Mouse (Mus musculus) skeletal muscle tissue, adult 2 months (tissue): Measurements from ENCODE around the gene Zfp941.
A peak's percentile ranks its signal among the peaks of the same experiment; 100 is the strongest.

Source experiments
- DNase-seq: peaks from one replicate; pipeline ENCODE4 v3.0.0-alpha.2; 2012; ENCODE audit warnings: low read depth, low spot score

Zfp941 gene

DNA sequence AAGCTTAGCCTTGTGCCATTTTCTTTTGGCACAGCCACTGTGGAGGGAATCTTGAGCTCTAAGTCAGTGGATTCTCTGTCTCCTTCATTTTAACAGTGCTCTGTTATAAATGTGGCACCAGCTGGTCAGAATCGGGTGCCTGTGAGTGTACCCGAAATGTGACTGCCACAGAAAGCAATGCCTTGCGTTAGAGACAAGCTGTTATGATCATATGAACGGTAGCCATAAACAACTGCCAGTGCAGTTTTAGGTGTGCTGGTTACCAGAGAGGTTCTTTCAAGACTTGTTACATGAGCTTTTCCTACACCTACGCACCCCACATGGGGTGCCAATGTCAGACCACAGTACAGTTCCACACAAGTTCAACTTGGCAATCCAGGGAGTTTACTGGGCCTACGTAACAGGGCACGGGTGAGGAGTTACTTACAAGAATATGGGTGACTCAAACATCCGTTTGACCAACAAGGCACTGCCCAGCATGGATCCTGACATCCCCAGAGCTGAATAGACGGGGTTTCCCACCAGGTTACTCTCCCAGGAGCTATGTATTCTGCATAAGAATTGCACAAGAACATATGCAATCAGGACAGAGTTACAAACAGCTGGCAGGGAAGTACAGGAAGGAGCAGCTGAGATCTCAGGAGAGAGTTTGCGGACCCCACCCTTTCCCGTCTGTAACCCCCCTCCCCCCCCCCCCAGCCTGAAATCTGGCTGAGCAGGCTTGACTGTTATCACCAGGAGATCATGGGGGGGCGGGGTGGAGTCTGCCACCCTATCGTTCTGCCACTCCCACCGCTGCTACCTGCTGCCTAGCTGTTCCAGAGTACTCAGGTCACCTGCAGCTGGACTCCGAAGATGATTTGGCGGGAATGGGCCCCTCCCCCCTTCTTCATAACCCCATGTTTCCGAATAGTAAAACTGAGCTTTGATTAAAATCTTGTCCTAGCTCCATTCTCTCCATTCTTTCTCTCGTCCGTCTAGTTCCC is 19.1 kb upstream of the Zfp941 start:
- no peak for DNase-seq

DNA sequence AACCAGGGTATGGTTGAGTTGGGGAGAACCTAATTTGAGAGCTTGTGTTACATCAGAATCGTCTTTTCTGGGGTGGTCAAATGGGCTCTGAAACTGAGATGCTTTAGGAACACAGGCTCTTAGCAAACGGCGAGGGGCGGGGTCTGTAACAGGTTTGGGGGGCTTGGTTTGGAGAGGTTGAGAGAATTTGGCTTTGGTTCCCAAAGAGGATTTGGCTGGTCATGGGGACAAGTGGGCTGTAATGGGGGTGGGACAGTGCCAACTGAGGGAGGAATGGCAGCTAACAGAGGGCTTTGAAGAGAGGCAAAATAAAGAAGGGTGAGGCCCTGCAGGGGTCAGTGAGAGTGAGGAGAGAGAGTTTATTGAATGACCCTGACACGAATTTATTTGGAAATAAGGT is 17.6 kb upstream of the Zfp941 start:
- no peak for DNase-seq

DNA sequence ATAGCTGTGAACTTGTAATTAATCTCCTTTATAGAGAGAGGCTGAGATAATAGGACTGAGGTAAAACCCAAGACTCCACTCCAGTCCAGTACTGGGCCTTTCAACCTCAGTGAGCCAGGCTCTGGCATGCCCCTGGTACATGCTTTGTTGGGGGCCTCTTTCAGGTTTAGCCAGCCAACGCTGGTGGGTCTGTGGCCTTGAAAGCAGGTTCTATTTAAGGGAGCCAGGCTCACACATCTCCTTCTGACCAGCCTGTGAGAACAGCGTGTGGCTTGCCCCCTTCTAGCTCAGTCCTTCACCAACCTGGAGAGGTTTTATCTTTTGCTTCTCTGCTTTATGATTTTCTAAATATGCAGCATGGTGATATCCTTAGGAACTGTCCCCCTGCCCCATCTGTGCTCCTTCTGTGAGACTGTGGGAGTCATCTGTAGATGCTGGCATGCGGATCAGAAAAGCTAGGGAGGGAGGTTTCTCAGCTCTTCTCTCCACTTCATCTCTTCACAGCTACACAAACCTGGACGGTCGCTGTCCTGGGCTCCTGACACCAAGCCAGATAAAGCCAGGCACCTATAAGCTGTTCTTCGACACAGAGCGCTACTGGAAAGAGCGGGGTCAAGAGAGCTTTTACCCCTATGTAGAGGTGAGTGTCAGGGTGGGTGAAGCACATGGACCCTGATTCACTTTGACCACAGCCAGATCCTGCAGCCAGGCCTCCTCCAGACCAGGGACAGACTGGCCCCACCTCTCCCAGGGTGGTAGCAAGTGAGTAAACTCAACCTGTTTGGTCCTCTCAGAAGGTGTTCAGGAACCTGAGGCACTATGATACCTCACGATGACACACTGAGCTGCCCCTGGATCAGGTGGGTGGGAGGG is 14.5 kb upstream of the Zfp941 start:
- no peak for DNase-seq

DNA sequence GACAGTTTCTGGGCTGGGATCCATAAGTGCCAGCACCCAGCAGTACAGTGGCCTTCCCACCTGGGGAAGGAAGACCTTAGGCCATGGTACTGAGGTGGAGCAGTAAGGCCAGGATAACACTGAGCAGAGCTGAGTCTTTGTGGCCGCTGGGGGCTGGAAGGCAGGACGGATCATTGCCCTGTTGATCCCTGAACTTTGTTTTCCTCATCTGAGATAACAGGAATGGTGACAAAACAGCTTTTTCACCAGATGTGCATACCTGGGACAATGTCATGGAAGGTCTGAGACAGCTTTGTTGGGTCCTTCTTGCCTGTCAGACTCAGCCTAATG is 13.7 kb upstream of the Zfp941 start:
- DNase-seq: no peak

DNA sequence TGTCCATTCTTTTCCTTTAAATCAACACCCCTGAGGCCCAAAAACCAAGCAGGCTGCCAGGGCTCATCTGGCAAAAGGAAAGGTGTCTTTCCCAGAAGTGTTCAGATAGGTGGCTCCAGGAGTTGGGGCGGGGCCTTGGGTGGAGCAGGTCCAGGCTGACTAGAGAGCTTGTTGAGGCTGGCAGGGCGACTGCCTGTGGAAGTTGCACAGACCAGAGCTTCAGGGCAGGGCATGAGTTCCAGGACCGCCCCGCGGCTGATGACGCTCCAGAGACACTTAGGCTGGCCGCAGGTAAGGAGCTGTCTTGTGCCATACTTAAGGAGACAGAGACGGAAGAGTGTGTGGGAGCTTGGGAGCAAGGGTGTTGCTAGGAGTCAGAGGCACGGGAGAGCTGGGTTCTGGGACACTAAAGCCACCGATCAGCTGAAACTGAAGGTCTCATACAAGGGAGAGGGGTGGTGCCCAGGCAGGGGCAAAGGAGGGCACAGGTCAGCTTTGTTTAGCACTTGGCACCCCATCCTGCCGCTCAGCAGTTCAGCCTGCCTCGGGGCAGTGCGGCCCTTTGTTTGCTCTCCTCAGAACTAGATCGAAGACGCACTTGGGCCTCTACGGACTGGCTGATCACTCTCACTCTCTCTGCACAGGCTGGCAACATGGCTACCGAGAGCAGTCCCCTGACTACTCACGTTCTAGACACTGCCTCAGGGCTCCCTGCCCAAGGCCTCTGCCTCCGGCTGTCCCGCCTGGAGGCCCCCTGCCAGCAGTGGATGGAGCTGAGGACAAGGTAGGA is 13.2 kb upstream of the Zfp941 start, which contains the start of gene Urah:
Gene Urah (plus strand): TSS at position 51 of the 790 bp plus-strand sequence.
- DNase-seq: no peak

DNA sequence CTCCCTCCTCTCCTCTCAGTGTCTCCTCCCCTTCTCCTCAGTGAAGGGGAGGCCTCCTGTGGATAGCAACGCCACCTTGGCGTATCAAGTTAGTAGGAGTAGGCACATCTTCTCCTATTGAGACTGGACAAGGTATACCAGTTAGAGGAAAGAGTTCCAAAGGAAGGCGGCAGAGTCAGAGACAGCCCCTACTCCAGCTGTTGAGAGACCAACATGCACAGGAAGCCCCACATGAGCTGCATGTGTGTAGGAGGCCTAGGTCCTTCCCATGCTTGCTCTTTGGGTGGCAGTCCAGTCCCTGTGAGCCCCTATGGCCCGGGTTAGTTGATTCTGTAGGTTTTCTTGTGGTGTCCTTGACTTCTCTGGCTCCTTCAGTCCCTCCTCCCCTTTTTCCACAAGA is 11.4 kb upstream of the Zfp941 start:
- no peak for DNase-seq

DNA sequence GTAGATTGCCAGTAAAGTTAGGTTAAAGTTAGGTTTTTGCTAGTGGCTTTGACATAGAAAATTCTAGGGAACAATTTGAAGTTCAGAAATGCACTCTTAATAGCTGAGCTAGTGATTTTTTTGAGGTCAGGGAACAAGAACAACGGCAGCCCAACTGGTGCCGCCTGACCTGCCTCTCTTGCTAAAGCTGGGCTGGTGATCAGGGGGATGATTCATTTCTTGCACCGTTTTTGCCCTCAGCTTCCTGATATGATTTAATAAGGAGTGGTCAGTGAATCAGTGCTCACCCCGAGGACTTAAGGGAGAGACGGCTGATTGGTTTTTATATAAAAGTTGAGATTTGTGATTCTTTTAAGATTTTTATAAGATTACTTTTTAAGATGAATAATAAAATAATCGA is 9.5 kb upstream of the Zfp941 start:
- DNase-seq: no peak

DNA sequence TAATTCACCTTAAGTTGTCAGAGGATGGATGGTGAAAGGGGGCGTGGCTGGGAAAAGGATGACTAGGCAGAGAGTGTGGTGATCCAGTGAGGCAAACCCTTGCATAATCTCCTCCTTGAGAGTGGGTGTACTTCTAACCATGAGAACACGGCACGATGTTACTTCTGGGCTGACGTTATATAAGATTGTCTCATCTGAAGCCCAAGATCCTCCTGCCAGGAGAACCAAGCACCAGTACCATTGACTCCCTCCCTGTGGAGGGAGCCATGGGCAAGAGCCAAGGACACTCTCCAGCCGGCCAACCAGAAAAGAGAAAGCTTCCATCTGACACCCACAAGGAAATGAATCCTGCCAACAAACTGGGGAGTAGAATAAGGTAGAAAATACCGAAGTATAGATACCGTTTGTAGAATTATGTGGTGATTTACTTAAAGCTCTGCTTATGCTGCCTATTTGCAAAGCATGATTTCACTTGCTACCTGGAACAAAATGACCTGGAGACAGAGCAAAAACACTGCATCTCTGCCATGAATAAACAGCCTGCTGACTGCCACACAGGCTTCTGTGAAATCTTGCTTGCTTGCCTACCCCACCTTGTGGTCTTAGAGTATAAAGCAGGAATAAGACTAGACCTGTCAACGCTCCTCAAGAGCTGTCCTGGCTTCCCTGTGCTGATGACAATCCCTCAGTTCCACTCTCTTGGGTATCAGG is 6.3 kb upstream of the Zfp941 start:
- peak; percentile 31 for DNase-seq

DNA sequence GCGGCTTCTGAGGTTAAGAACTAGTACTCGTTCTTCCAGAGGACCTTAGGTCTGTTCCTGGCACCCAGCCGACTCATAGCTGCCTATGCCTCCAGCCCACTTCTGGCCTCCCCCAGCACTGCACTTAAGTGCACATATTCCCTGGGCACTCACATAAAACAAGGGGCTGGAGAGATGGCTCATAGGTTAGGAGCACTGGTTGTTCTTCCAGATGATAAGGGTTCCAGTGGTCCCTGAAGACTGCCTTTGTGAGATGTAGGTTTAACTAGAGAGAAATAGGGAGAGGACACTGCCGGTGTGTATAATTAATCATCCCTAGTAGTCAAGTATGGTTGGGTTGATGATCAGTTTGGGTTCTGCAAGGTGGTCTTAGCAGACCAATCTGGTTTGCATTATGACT is 753 bp upstream of the Zfp941 start:
- no peak for DNase-seq

DNA sequence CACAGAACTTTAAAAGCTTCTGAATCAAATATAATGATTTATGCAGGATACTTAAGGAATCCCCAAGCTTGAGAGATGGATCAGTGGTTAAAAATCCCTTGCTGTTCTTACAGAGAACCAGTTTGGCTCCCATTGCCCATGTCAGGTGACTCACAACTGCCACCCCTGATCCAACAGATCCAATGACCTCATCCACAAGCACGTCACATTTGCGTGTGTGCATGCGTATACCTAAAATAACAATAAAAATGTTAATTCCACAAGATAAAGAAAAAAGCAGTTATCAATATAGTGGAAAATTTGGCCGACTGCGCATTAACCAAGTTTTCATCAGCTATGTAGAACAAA is 699 bp downstream of the Zfp941 start:
- DNase-seq: no peak

DNA sequence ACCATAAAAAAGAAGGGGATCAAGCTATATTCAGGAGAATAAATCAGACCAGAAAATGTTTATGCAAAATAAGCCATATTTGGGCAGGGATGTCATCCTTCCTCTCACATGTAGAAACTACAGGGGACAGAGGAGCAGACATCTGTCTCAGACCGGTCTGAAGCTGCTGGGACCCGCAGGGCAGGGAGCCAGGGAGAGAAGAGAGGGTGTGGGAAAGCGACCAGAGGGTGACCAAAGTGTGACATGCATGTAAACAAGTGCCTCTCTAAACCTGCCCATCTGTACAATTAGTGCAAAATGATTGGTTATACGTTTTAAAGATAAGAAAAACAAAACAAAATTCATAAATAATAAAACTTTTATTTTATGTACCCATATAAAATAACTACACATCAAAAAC is 1.8 kb downstream of the Zfp941 start:
- no peak for DNase-seq

DNA sequence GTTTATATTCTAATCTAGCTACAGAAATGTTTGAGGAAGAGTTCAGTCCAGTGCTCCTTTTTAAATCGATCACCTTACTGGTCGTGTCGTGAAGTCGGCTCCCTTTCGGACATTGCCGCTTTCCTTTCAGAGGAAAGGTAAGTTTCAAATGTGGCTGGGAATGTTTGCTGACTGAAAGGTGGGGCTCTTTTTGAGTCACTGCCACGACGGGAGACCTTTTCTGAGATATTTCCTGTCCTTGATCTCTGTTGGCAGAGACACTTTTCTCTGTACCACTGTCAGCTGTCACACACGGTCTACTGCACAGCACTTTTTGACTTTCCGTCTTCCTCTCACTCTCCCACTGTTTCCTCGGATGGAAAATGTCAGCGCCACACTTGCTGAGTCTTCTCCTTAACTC is 9.1 kb downstream of the Zfp941 start:
- DNase-seq: no peak

DNA sequence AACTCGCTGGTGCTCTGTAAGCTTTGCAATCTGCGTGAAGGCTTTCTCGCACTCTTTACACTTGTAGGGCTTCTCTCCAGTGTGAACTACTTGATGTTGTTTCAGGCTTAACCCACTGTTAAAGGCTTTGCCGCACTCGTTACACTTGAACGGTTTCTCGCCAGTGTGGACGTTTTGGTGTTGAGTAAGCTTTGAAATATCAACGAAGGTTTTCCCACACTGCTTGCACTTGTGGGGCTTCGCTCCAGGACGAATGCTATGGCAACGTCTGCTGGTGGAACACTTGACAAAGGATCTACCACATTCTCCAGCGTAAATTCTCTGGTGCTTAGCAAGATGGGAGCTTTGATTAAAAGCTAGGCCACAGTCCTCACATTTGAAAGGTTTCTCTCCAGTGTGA is 10.3 kb downstream of the Zfp941 start:
- no peak for DNase-seq

DNA sequence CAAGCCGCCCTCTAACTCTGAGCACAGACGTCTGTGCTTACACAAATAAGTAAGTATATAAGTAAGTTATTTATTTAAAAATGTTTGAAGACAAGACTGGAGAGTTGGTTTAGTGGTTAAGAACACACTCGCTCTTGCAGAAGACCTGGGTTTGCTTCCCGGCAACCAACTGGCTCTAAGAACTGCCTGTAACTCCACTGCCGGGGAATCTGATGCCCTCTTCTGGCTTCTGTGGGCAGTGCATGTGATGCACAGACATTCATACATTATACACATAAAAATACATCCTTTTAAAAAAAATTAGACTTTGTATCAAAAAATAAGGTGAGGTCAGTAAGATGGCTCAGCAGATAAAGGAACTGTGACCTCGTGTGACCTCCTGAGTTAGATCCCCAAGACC is 11.5 kb downstream of the Zfp941 start:
- DNase-seq: no peak

DNA sequence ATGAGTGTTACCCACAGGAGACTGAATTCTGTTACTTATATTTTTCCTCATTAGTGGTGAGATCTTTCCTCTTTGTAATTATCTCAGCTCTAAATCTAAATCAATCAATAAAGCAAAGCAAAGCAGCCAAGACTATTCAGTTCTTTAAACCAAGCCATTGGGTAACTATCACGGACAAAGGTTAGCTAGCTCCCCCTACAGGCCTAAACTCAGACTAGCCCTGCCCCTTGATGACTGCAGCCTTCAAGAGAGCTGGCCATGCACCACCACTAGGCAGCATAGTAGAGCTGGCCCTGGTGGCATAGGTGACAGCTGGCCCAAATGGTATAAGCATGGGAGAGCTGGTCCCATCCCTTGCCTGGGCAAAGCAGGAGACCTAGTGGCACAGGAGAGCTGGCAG is 16.3 kb downstream of the Zfp941 start:
- no peak for DNase-seq

DNA sequence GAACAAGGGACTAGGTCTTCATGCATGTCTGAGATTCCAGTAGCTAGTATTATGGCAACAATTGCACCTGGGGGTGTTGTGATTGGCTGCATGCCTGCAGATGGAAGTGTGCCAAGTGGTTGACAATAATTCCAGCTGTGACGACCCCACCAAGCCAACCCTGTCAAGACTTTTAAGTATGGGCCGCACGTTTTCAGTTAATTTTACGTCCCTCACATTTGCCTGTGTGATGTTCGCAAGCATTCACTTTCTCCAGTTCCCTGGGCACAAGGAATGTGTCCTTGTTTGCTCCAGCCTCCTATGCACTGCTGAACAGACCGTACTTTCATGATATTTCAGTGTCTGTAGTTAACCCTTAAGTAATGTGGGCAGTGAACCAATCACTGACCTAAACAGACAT is 19.3 kb downstream of the Zfp941 start:
- DNase-seq: no peak

DNA sequence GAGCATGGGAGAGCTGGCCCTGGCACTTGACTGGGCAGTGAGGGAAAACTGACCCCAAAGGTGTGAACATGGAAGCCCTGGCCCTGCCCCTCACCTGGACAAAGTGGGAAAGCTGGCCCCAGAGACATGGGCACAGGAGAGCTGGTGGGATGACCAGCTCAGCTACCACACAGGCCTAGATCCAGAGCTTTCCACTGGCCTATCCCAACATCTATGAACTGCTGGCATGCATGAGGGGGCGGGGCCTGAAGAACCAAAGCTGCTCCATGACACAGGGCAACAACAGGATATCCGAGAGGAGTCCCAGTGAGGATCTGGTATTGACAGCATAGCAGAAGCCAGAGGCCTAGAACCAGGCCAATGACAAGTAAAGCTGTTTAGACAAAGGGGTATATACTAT is 23.8 kb downstream of the Zfp941 start:
- no peak for DNase-seq

DNA sequence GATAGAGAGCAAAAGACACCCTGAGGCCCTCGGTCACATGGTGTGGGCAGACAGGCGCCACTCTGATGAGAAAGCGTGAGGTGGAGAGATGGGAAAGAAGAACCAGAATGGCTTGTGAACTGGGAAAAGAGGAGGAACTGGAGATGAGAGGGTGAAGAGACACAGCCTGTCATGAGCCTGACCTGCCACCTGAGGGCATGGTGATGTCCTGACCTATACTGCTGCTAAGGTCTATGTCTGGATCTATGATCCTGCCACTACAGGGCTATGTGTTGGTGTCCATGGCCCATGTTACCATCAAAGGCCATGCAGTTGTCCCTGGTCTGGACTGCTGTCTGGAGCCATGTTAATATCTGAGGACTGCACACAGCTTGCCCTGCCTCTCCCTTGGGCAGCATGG is 24.4 kb downstream of the Zfp941 start:
- no peak for DNase-seq

DNA sequence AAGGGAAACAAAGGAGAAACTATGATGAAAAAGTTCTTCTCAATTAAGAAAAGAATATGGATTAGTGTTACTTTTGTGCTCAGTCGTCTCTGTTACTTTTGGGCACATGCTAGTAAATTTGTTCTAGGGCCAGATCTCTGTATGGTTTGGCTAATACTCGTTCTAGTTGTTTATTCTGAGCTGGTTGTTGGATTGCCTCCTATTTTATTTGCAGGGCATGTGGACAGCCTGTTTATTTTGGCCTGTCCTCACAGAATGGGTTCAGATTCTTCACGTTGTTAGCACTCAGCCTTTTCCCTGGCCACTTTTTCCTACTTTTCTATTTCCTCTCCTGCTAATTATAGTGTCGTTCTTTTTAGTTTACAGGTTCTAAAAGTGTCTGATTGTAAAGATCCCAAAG is 28.4 kb downstream of the Zfp941 start:
- DNase-seq: no peak

DNA sequence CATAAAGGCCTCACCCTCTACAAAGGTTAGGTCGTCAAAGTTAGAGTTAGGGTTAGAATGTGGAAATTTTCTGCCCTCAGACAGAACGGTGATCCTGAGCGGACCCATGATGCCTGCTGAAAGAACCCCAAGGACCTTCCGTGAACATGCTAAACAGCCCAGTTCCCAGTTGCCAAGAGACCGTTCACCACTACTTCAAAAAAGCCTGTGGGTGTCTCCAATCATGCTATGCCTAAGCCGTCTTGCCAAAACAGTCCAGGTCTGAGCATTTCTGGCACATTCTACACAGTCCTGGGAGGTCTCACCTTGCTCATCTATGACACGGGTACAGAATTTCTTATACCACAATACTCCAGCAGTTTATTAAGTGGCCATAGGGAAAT is 33.9 kb downstream of the Zfp941 start:
- DNase-seq: no peak

DNA sequence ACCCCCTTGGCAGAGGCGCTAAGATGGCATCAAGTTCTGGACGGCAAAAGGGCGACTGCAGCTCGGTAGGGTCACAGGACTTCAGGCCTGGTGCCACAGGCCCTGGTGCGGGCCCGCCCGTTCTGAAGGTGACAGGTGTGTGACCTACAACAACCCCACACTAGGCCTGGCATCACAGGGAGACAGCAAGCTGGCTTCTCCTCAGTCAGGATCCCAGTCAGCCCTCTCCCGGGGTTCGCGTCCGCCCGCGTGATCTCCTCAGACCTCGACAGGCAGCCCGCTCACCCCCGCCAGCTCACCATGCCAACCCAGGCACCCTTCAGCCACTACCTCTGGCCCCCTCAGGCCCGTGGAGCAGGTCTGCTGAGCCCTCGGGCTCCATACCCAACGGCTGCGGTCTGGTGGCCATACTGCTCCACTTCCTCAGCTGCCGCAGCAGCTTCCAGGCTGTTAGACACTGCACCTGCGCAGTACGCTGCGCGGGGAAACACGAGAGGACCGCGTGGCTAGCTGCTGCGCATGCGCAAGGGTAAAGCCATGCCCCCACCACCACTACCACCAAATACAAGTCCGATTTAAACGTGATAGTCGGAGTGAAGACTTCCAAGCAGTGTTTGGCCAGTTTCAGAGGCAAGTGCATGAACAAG is 34.4 kb downstream of the Zfp941 start, which contains the start of gene Syce1:
Gene Syce1 (minus strand): TSS at position 447 of the 647 bp plus-strand sequence.
- DNase-seq: no peak
